Mouse (Mus musculus) ES-E14 (cell line): Measurements from ENCODE around the gene Prap1. TPM values are rescaled to one million over a fixed set of nuclear protein-coding genes. Genes with fewer than 3 reads are reported as not detected.
A peak's percentile ranks its signal among the peaks of the same experiment; 100 is the strongest.

Experiments used
- DNase-seq: peaks from one replicate; pipeline ENCODE4 v3.0.0-alpha.2; 2013; ENCODE audit warnings: low read depth, low spot score
- H3K27ac ChIP-seq: 2 replicates; pipeline ENCODE4 v1.5.1; 2012; ENCODE audit warnings: low read depth, mild to moderate bottlenecking, low read length, moderate library complexity, mixed read lengths; ENCODE audit not compliant: poor library complexity, insufficient read depth, severe bottlenecking
- H3K36me3 ChIP-seq: 2 replicates; pipeline ENCODE4 v1.6.1; 2012; ENCODE audit warnings: mild to moderate bottlenecking, low read length, moderate library complexity, mixed read lengths; ENCODE audit not compliant: control insufficient read depth, poor library complexity, insufficient read depth, severe bottlenecking
- H3K4me1 ChIP-seq, 2 experiments: fragments of 150-350 bp in 1 of 2; sonication (generic) in 1 of 2; 2 replicates each; pipeline ENCODE4 v1.6.1; 2012; ENCODE audit warnings: low read length in 2 of 2, mild to moderate bottlenecking in 1 of 2, mixed read lengths in 1 of 2; ENCODE audit not compliant: control insufficient read depth in 2 of 2, insufficient read depth in 2 of 2, poor library complexity in 1 of 2
- H3K4me3 ChIP-seq, 2 experiments: fragments of 150-350 bp in 1 of 2; sonication (generic) in 1 of 2; 2 replicates each; pipeline ENCODE4 v1.5.1; 2012; ENCODE audit warnings: low read length in 2 of 2, low read depth in 1 of 2, mild to moderate bottlenecking in 1 of 2, mixed read lengths in 1 of 2; ENCODE audit not compliant: insufficient read depth in 1 of 2, poor library complexity in 1 of 2, severe bottlenecking in 1 of 2
- H3K9ac ChIP-seq: 2 replicates; pipeline ENCODE4 v1.6.1; 2012; ENCODE audit warnings: low read depth, mild to moderate bottlenecking, low read length, mixed read lengths; ENCODE audit not compliant: poor library complexity, insufficient read depth, severe bottlenecking
- H3K9me3 ChIP-seq: fragments of 150-350 bp; sonication (generic); 2 replicates; pipeline ENCODE4 v1.6.1; 2012; ENCODE audit warnings: low read depth, mild to moderate bottlenecking, low read length; ENCODE audit not compliant: control insufficient read depth, insufficient read depth
- CHD2 ChIP-seq: IDR thresholded peaks from 2 replicates; pipeline ENCODE4 v1.6.1; 2014; ENCODE audit warnings: mild to moderate bottlenecking, low read depth, low read length, inconsistent platforms
- HCFC1 ChIP-seq: IDR thresholded peaks from 2 replicates; pipeline ENCODE4 v1.6.1; 2012; ENCODE audit warnings: low read length, inconsistent platforms, borderline replicate concordance; ENCODE audit not compliant: insufficient read depth
- MAFK ChIP-seq: IDR thresholded peaks from 2 replicates; pipeline ENCODE4 v1.6.1; 2014; ENCODE audit warnings: mild to moderate bottlenecking, low read depth, low read length, inconsistent platforms; ENCODE audit not compliant: insufficient read depth
- ZC3H11A ChIP-seq: IDR thresholded peaks from 2 replicates; pipeline ENCODE4 v1.6.1; 2012; ENCODE audit warnings: low read depth, mild to moderate bottlenecking, inconsistent platforms, low read length, borderline replicate concordance
- ZNF384 ChIP-seq: IDR thresholded peaks from 2 replicates; pipeline ENCODE4 v1.6.1; 2012; ENCODE audit warnings: low read depth, low read length, inconsistent platforms
- in situ Hi-C, 2 experiments: fragments of 600-800 bp; cut with MboI; formaldehyde crosslinking; loops; one replicate each; pipeline ENCODE4 v1.15.1; 2025; ENCODE audit warnings: low sequenced_read_pairs in 2 of 2, inconsistent platforms in 1 of 2; ENCODE audit not compliant: unreplicated experiment in 2 of 2
- total RNA-seq: library from RNA; depleted of rRNA; stranded (reverse); fragments of 300-350 nt; gene quantifications from 2 replicates; pipeline ENCODE4 v1.2.3, GENCODE M21; 2012

The Prap1 gene
- total RNA-seq, 1 experiment, result 0.49 TPM

DNA sequence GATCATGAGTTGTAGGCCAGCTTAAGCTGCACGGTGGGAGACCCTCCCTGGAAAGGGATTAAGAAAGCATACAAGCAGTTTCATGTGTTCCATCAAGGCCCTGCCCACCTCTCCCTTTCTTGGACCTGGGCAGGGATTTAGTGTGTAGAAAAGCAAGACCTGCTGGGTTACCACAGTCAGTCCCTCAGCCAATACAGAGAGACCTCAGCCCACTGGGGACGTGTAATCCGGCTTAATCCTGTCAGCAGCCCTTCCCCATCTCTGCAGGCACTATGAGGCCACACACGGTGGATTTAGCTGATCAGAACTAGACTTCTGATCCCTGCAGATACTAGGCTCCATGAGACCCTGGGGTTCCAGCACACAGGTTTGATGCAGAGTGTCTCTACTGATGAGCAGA, 33.6 kb upstream of the Prap1 start:
- no peak overlapping the region for H3K4me3 ChIP-seq
- no peaks in the 10 kb centered on the region for H3K36me3 ChIP-seq
- H3K4me1 ChIP-seq, result peaks cover 0 to 9% of the 10 kb centered on the region in 2 experiments; a peak in 2 of 4 replicates
- TF ChIP-seq CHD2, result no peak
- no peak for TF ChIP-seq ZC3H11A
- TF ChIP-seq ZNF384, result no peak
- TF ChIP-seq MAFK, result no peak
- no peak for TF ChIP-seq HCFC1
- in situ Hi-C loops, result no loop called here
- no peak for DNase-seq
- H3K9me3 ChIP-seq, result no peaks in the 10 kb centered on the region
- no peak overlapping the region for H3K27ac ChIP-seq
- H3K9ac ChIP-seq, result no peak overlapping the region

DNA sequence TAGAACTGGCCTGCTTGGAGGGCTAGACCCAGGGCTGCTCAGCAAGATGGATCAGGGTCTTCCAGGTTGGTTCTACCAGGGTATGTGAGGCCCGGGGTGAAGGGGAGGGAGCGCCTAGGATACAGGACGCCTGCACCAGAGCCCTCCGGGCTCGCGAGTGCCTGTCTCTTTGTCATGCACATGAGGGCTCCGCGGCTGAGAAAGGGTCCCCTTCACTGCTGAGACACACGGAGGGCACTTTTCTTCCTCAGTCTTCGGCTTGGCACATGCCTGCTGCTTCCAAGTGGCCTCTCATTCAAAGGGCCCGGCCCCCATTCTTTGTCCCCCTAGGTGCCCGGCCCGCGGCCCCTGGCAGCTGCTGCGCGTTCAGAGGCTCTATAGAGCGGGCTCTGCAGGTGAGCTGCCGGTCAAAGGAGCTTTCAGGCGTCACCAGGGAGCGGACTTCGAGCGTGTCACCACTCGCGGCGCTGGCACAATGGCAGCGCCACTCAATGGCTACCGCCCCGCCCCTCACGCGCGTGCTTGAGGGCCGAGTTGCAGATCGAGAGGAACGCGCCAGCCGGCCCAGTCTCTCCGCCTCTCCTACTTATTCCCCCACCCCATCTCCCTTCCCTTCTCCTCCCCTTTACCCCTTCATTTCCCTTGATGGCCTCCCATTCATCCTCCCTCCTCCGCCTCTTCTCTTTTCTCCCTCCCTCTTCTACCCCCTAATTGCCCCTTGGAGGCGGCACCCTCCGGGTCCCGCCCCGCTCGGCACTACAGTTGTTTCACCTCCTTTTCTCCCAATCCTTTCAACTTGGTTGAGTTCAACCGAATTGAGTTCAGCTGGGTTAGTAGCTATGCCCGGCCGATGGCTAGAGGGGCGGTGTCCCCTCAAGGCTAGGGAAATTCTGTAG, 32.0 kb upstream of the Prap1 start:
- DNase-seq, result no peak
- Histone ChIP-seq H3K36me3 (no peaks in the 10 kb centered on the region), H3K4me1 (peaks cover 0 to 9% of the 10 kb centered on the region in 2 experiments; a peak in 2 of 4 replicates), H3K9me3 (no peaks in the 10 kb centered on the region), H3K4me3 (peak overlapping the region; percentile 66 to 72), H3K27ac (no peak overlapping the region), H3K9ac (peak overlapping the region; percentile 29; the same call in 1 of the 2 replicates)
- TF ChIP-seq ZC3H11A, result no peak
- no peak for TF ChIP-seq MAFK
- TF ChIP-seq ZNF384, result no peak
- TF ChIP-seq CHD2, result no peak
- no peak for TF ChIP-seq HCFC1
- in situ Hi-C loops, result no loop called here

GRCm38 (mm10) chr7:140061832-140062130, 31.4 kb upstream of the Prap1 start:
- Histone ChIP-seq H3K36me3 (no peaks in the 10 kb centered on the region), H3K27ac (no peak overlapping the region), H3K9ac (no peak overlapping the region), H3K9me3 (no peaks in the 10 kb centered on the region), H3K4me3 (peak overlapping the region; percentile 66 to 72; a peak in 3 of 4 replicates), H3K4me1 (peaks cover 0 to 9% of the 10 kb centered on the region in 2 experiments; a peak in 2 of 4 replicates)
- DNase-seq, result no peak
- TF ChIP-seq ZC3H11A (no peak), MAFK (no peak), CHD2 (no peak), HCFC1 (no peak), ZNF384 (no peak)
- in situ Hi-C loops, result no loop called here

- no peak for DNase-seq
- peaks cover 0 to 9% of the 10 kb centered on the region in 2 experiments; a peak in 2 of 4 replicates for H3K4me1 ChIP-seq
- no peak overlapping the region for H3K27ac ChIP-seq
- no peak overlapping the region for H3K4me3 ChIP-seq
- in situ Hi-C loops, result no loop called here
- H3K9ac ChIP-seq, result no peak overlapping the region
- no peak for TF ChIP-seq ZNF384
- no peaks in the 10 kb centered on the region for H3K9me3 ChIP-seq
- no peaks in the 10 kb centered on the region for H3K36me3 ChIP-seq
These were observed 30.9 kb upstream of the Prap1 start for GRCm38 (mm10) chr7:140062307-140062706.

GRCm38 (mm10) chr7:140063092-140063491, 30.1 kb upstream of the Prap1 start:
- Histone ChIP-seq H3K9me3 (no peaks in the 10 kb centered on the region), H3K27ac (no peak overlapping the region), H3K4me1 (peaks cover 0 to 9% of the 10 kb centered on the region in 2 experiments; a peak in 2 of 4 replicates), H3K9ac (no peak overlapping the region), H3K4me3 (no peak overlapping the region), H3K36me3 (no peaks in the 10 kb centered on the region)
- in situ Hi-C loops, result no loop called here
- peak; percentile 59 for TF ChIP-seq ZC3H11A
- no peak for TF ChIP-seq ZNF384
- DNase-seq, result peak; percentile 83
